Mouse (Mus musculus) lung, adult 2 months (tissue): Measurements from ENCODE around the gene Fnbp4.

ENCODE experiments used
- CTCF ChIP-seq: fragments of 200-500 bp; IDR thresholded peaks from 2 replicates; pipeline ENCODE4 v1.5.1; 2011; ENCODE audit warnings: mild to moderate bottlenecking, low read length, control low read depth; ENCODE audit not compliant: insufficient read depth
- POLR2A ChIP-seq: fragments of 200-500 bp; IDR thresholded peaks from 2 replicates; pipeline ENCODE4 v1.6.1; 2011; ENCODE audit warnings: low read depth, mild to moderate bottlenecking, control low read depth, low read length, borderline replicate concordance; ENCODE audit errors: extremely low read depth

- TF ChIP-seq POLR2A (no peak), CTCF (no peak)
These were observed 73.5 kb downstream of the Fnbp4 start for GRCm38 (mm10) chr2:90818710-90819109.
